Mouse (Mus musculus) liver, embryonic 14.5 days (tissue): ENCODE results near the gene Efcab10.

ENCODE experiments used
- CTCF ChIP-seq: IDR thresholded peaks from 2 replicates; pipeline ENCODE4 v1.5.1; 2016; ENCODE audit warnings: antibody characterized with exemption, low read depth, control low read depth
- EP300 ChIP-seq: IDR thresholded peaks from 2 replicates; pipeline ENCODE4 v1.6.1; 2016; ENCODE audit warnings: antibody characterized with exemption, low read depth

DNA sequence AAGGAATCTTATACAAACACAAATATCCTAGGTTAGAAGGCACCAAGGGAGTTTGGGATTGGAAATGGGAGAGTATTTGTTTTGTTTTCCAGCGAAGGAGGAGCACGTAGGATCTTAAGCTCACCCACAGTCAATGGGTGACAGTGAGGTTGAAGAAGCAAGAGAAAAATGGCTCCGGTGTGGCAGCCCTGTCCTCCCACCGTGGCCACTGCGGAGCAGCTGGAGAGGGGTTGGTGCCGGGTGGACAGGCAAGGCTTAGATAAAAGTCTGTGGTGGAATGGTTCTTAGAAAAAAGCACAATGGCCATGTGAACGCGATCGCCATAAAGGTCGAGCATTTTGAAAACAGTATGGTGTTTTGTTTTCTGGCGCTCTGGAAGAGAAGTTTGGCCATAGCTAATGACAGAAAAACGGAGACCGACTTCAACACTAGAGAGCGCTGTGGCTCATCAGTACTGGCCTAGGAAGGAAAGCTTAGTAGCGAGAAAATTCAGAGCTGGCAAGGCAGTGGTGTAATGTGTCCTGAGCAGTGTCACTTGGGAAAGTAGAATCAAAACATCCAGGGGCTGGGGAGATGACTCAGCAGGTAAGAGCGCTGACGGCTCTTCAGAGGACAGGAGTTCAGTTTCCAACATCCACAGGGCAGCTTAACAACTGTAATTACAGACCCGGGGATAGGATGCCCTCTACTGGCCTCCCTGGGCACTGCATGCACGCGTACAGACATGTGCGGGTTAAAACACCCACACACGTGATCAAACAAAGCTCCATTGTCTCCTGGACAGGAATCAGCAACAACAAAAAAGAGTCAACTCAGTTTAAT is 14.8 kb upstream of the Efcab10 start:
- TF ChIP-seq CTCF: peak; percentile 96
- no peak for TF ChIP-seq EP300
